Mouse (Mus musculus) E14TG2a.4 (cell line): ENCODE measurements around the gene Exoc3l.

Experiments
- H3K27me3 ChIP-seq: 2 replicates; pipeline ENCODE4 v1.6.1; 2014; ENCODE audit warnings: low read length, control low read depth; ENCODE audit not compliant: insufficient read depth
- H3K36me3 ChIP-seq: 2 replicates; pipeline ENCODE4 v1.6.1; 2014; ENCODE audit warnings: low read length, control low read depth; ENCODE audit not compliant: insufficient read depth
- H3K4me1 ChIP-seq: replicated peaks from 2 replicates; pipeline ENCODE4 v1.6.1; 2014; ENCODE audit warnings: low read depth, low read length, control low read depth
- H3K4me3 ChIP-seq: replicated peaks from 2 replicates; pipeline ENCODE4 v1.5.1; 2014; ENCODE audit warnings: mild to moderate bottlenecking, low read length
- H3K9me3 ChIP-seq: 2 replicates; pipeline ENCODE4 v1.6.1; 2014; ENCODE audit warnings: low read length, control low read depth
- CTCF ChIP-seq: conservative IDR thresholded peaks from 2 replicates; pipeline ENCODE4 v1.5.1; 2014; ENCODE audit warnings: low read length
- NANOG ChIP-seq: IDR thresholded peaks from 2 replicates; pipeline ENCODE4 v1.6.1; 2014; ENCODE audit warnings: borderline replicate concordance, low read length, mixed read lengths
- POU5F1 ChIP-seq: IDR thresholded peaks from 2 replicates; pipeline ENCODE4 v1.6.1; 2014; ENCODE audit warnings: low read length, borderline replicate concordance

Gene Exoc3l

DNA sequence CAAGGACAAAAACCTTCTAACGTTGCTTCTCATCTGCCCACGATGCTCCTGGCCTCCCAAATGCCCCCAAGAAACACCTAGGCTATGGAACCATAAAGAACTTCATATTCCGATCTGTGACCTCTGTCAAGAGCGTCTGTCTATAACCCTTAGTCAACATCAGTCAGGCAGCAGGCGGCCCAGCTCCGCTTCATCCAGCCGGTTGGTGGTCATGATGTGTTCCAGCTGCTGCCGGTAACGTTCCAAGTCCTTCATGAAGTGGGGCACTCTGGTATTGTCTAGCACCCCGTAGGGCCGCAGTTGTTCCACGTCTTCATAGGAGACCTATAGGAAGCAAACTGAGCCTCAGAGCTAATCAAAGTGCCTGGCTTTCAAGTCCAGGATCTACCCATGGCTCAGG lies 14.1 kb downstream of the Exoc3l start:
- Histone ChIP-seq H3K4me3 (no peak overlapping the region), H3K36me3 (peaks cover 38% of the 10 kb centered on the region), H3K9me3 (no peaks in the 10 kb centered on the region), H3K4me1 (peaks cover 63% of the 10 kb centered on the region), H3K27me3 (peaks cover 80% of the 10 kb centered on the region)
- TF ChIP-seq CTCF, result no peak
- no peak for TF ChIP-seq NANOG
- no peak for TF ChIP-seq POU5F1

DNA sequence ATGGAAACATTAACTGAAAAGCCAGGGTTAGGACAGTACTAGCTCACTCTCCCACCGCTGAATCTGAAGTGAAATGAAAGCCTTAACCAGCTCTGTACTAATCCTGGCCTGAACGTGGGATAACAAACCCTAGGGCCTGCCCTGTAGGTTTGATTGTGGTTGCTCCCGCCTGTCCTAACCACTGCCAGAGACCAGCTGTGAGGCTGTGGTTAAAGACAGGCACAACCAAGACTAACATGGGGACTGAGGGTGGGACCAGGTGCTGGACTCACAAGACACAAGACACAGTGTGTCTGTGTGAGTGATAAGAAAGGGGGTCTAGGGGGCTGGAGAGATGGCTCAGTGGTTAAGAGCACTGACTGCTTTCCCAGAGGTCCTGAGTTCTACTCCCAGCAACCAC lies 15.3 kb downstream of the Exoc3l start:
- TF ChIP-seq CTCF (no peak), NANOG (no peak), POU5F1 (no peak)
- H3K36me3 ChIP-seq, result peaks cover 33% of the 10 kb centered on the region
- H3K4me1 ChIP-seq, result peaks cover 63% of the 10 kb centered on the region
- peaks cover 84% of the 10 kb centered on the region for H3K27me3 ChIP-seq
- no peaks in the 10 kb centered on the region for H3K9me3 ChIP-seq
- no peak overlapping the region for H3K4me3 ChIP-seq

DNA sequence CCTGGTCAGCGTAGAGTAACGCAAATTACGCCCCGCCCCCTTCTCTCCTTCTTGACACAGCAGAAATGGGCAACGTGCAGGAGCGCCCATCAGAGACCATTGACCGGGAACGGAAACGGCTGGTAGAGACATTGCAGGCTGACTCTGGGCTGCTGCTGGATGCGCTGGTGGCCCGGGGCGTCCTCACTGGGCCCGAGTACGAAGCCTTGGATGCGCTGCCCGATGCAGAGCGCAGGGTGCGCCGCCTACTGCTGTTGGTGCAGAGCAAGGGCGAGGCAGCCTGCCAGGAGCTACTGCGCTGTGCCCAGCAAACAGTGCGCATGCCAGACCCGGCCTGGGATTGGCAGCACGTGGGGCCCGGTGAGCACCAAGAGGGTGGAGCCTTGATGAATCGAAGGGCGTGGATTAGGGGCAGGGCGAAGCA lies 17.0 kb downstream of the Exoc3l start:
- Histone ChIP-seq H3K4me1 (peaks cover 68% of the 10 kb centered on the region), H3K27me3 (peaks cover 88% of the 10 kb centered on the region), H3K4me3 (peak overlapping the region; percentile 70), H3K9me3 (no peaks in the 10 kb centered on the region), H3K36me3 (peaks cover 23% of the 10 kb centered on the region)
- TF ChIP-seq NANOG (no peak), CTCF (no peak), POU5F1 (no peak)

DNA sequence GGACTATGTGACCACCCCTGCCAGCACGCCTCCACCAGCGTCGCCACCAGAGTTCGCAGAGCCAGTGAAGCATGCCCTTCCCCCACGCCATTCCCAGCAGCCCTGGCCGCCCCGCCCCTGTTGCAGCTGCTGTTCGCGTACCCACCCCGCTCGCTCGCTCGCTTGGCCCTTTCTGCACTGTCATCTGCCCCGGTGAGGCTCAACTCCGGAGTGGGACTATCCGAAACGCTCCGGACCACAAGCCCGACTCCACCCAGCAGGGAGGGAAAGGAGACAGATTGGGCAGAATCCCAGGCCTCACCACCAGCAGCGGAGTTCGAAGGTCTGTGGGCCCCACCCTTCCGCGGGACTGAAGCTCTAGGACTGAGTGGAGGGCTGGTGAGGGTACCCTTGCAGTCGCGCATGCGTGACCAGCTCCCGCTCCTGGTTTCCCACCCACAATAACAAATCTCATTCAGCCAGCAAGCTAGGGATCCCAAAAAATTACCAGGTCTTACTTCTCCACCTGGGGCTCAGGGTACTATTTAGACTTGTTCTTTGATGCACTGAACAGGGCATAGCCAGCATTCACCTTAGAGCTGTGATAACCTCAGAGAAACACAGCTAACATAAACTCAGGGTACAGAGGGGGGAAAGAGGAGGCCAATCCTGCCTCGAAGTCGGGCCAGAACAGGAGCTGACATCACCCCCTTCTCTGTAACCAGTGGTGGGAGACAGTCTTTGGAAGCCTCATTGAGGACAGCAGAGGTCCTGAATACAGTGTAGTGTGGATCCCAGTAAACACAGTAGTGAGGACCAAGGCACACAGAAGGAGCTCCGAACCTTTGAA lies 19.4 kb downstream of the Exoc3l start:
- peaks cover 14% of the 10 kb centered on the region for H3K36me3 ChIP-seq
- peak overlapping the region; percentile 67 for H3K4me3 ChIP-seq
- TF ChIP-seq POU5F1 (no peak), NANOG (no peak), CTCF (no peak)
- H3K4me1 ChIP-seq, result peaks cover 50% of the 10 kb centered on the region
- peaks cover 95% of the 10 kb centered on the region for H3K27me3 ChIP-seq
- no peaks in the 10 kb centered on the region for H3K9me3 ChIP-seq

DNA sequence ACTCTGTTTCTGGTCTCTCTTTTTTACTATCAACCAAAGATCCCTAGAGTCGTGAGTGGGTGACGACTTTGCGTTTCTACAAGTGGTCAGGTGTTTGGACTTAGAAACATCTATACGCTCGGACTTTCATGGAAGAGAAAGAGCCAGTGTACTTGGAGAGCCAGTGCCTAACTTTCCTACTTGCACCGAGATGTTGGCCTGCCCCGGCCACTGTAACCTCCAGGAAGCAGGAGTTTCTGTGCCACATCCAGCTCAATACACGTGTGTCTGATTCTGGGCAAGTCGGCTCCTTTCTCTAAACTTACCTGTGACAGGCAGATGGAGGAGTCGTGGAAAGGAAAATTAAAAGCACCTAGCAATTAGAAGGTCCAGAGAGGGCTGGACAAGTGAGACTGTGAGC lies 20.1 kb downstream of the Exoc3l start, which contains the start of gene Nol3:
Nol3 (plus strand) TSS at position 301 of the 400 bp plus-strand sequence.
- Histone ChIP-seq H3K9me3 (no peaks in the 10 kb centered on the region), H3K36me3 (peaks cover 10% of the 10 kb centered on the region; the same call in 1 of the 2 replicates), H3K4me3 (peak within 1 kb of the TSS; percentile 67), H3K27me3 (peaks cover 98% of the 10 kb centered on the region), H3K4me1 (peaks cover 53% of the 10 kb centered on the region)
- TF ChIP-seq NANOG (no peak), CTCF (no peak), POU5F1 (no peak)

DNA sequence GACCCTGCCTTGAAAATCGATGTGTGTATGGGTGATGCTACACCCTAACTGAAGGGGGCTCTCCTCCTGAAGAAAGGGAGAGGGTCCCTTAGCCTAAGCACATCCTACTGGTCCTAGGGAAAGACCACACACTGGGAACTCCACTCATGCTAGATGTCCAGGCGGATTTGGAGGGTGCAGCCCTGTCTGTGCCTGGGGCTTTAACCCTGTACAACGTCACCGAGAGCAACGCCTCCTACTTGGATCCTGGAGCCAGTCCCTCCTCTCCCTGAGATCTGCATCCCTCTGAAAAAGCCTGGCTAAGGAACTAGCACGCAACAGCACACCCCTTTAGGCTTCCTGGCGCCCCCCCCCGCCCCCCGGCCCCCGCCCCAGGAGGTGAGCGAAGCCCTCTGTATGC lies 20.5 kb downstream of the Exoc3l start:
- no peak overlapping the region for H3K4me3 ChIP-seq
- no peaks in the 10 kb centered on the region for H3K9me3 ChIP-seq
- peaks cover 6% of the 10 kb centered on the region; the same call in 1 of the 2 replicates for H3K36me3 ChIP-seq
- peaks cover 57% of the 10 kb centered on the region for H3K4me1 ChIP-seq
- no peak for TF ChIP-seq CTCF
- TF ChIP-seq NANOG, result no peak
- TF ChIP-seq POU5F1, result no peak
- peaks cover 98% of the 10 kb centered on the region for H3K27me3 ChIP-seq

DNA sequence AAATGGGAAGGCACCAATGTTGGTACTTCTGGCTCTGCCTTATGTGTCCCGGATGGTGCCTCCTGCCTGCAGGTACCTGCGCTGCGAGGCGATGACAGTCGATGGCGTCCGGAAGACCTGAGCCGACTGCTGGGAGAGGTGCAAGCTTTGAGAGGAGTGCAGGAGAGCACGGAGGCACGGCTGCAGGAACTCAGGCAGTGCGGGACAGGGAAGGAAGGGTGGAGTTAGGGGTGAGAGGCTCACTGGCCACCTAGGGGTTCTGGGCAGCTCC lies 25.1 kb downstream of the Exoc3l start:
- no peak for TF ChIP-seq CTCF
- no peak for TF ChIP-seq POU5F1
- no peak for TF ChIP-seq NANOG
- no peaks in the 10 kb centered on the region for H3K9me3 ChIP-seq
- H3K27me3 ChIP-seq, result peaks cover 98% of the 10 kb centered on the region
- H3K4me1 ChIP-seq, result peaks cover 67% of the 10 kb centered on the region
- no peaks in the 10 kb centered on the region for H3K36me3 ChIP-seq
- H3K4me3 ChIP-seq, result peak overlapping the region; percentile 46

DNA sequence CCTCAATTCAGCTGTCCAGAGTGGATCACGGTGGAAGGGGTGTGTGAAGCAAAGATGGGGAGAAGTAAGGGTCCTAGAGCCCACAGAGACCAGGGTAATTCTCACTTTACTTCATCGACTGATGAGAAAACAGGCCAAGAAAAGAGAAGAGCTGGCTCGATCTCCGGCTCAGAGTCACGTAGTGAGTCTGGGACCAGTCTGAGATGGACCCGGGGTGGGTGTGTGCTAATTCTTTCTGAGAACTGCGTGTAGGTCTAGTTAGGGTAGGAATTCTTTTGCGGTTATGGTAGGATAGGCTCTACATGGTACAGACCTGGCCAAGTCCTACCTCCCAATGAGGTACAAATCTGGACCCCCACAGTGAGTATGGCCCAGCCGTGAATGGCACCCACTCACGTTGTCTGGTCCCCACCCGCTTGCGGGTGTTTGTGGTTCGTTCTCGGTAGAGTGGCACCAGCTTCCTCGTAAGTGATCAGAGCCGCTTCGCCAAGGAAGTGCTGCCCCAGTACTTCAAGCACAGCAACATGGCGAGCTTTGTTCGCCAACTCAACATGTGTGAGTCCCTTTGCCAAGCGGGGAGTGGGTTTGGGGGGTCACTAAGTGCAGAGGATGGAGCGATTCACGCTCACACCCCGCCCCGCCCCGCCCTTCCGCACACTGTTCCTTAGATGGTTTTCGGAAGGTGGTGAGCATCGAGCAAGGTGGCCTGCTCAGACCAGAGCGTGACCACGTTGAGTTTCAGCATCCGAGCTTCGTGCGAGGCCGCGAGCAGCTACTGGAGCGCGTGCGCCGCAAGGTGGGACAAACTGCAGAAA lies 25.6 kb downstream of the Exoc3l start:
- Histone ChIP-seq H3K4me3 (peak overlapping the region; percentile 78), H3K36me3 (no peaks in the 10 kb centered on the region), H3K4me1 (peaks cover 64% of the 10 kb centered on the region), H3K9me3 (no peaks in the 10 kb centered on the region), H3K27me3 (peaks cover 97% of the 10 kb centered on the region)
- TF ChIP-seq POU5F1 (no peak), NANOG (no peak), CTCF (no peak)

DNA sequence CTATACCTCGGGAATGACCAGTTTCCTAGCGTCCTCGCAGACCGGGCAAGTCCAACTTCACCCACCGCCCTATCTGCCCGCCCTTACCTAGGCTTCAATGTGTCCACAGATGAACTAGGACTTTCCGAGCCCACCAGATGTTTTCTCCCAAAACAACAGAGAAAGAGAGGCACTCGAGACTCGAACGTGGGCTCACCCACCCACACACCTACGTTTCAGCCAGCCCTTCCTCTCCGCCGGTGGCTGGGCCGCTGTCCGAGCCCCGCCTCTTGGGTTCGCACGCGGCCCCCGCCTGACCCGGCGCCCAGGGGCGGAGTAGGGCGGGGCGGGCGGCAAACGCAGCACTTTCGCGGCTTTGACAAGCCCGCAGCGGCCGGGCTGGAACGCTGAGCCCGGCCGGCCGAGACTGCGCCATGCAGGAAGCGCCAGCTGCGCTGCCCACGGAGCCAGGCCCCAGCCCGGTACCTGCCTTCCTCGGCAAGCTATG lies 26.4 kb downstream of the Exoc3l start, which contains the start of gene Hsf4:
Hsf4 (plus strand) TSS at position 341 of the 487 bp plus-strand sequence.
- Histone ChIP-seq H3K4me3 (peak within 1 kb of the TSS; percentile 78), H3K36me3 (no peaks in the 10 kb centered on the region), H3K9me3 (no peaks in the 10 kb centered on the region), H3K4me1 (peaks cover 64% of the 10 kb centered on the region), H3K27me3 (peaks cover 97% of the 10 kb centered on the region)
- TF ChIP-seq NANOG (no peak), CTCF (no peak), POU5F1 (no peak)
